Mouse (Mus musculus) liver (tissue): ENCODE results near the gene Serpina3n.
"Not testable (repeated sequence)": the region's sequence is repeated elsewhere in the genome, so short reads cannot be mapped to it uniquely, and the experiment has no call there.

Experiments
- DNase-seq: peaks from one replicate; pipeline ENCODE4 v3.0.0-alpha.2; 2020; ENCODE audit warnings: mixed read lengths

The Serpina3n gene

GRCm38 (mm10) chr12:104433951-104434735, 27.6 kb downstream of the Serpina3n start:
- no peak for DNase-seq

GRCm38 (mm10) chr12:104440087-104440760, 33.7 kb downstream of the Serpina3n start:
- peak; percentile 71 for DNase-seq

GRCm38 (mm10) chr12:104443716-104444115, 37.2 kb downstream of the Serpina3n start:
- no peak for DNase-seq

GRCm38 (mm10) chr12:104447056-104447455, 40.5 kb downstream of the Serpina3n start:
- not testable (repeated sequence) for DNase-seq

- peak; percentile 64 for DNase-seq
Observed at GRCm38 (mm10) chr12:104448099-104448498, 41.6 kb downstream of the Serpina3n start.

- DNase-seq: no peak
Observed at GRCm38 (mm10) chr12:104450257-104450656, 43.7 kb downstream of the Serpina3n start.

- DNase-seq: no peak
Observed at GRCm38 (mm10) chr12:104453002-104453401, 46.5 kb downstream of the Serpina3n start.

GRCm38 (mm10) chr12:104459377-104459776, 52.8 kb downstream of the Serpina3n start:
- peak; percentile 10 for DNase-seq

GRCm38 (mm10) chr12:104461372-104461771, 54.8 kb downstream of the Serpina3n start:
- DNase-seq: no peak
